Mouse (Mus musculus) erythroblast, embryonic 14.5 days (primary cell): ENCODE results near the gene Prr15l. TPM values are rescaled to one million over a fixed set of nuclear protein-coding genes. Genes with fewer than 3 reads are reported as not detected.

Experiments
- H3K27me3 ChIP-seq: 2 replicates; pipeline ENCODE4 v1.6.1; 2012; ENCODE audit warnings: inconsistent platforms; ENCODE audit not compliant: control insufficient read depth
- H3K36me3 ChIP-seq: 2 replicates; pipeline ENCODE4 v1.6.1; 2012; ENCODE audit warnings: mild to moderate bottlenecking, inconsistent platforms; ENCODE audit not compliant: control insufficient read depth
- H3K4me1 ChIP-seq: 2 replicates; pipeline ENCODE4 v1.6.1; 2012; ENCODE audit warnings: inconsistent platforms; ENCODE audit not compliant: control insufficient read depth
- H3K4me3 ChIP-seq: replicated peaks from 2 replicates; pipeline ENCODE3; 2012; ENCODE audit warnings: moderate library complexity, mild to moderate bottlenecking, inconsistent platforms
- H3K9me3 ChIP-seq: 2 replicates; pipeline ENCODE4 v1.6.1; 2012; ENCODE audit warnings: low read length, inconsistent platforms, mixed read lengths; ENCODE audit not compliant: control insufficient read depth
- GATA1 ChIP-seq: IDR thresholded peaks from 2 replicates; pipeline ENCODE4 v1.6.1; 2012; ENCODE audit warnings: low read length, inconsistent platforms, mixed read lengths
- TAL1 ChIP-seq: IDR thresholded peaks from 3 replicates; pipeline ENCODE4 v1.6.1; 2012; ENCODE audit warnings: low read length, inconsistent platforms, mixed read lengths
- polyA plus RNA-seq: library from polyadenylated mRNA; stranded (reverse); fragments of >175 nt; gene quantifications from 2 replicates; pipeline ENCODE4 v1.2.3, GENCODE M21; 2012

Prr15l gene
- polyA plus RNA-seq, 1 experiment, result 3.0 TPM

DNA sequence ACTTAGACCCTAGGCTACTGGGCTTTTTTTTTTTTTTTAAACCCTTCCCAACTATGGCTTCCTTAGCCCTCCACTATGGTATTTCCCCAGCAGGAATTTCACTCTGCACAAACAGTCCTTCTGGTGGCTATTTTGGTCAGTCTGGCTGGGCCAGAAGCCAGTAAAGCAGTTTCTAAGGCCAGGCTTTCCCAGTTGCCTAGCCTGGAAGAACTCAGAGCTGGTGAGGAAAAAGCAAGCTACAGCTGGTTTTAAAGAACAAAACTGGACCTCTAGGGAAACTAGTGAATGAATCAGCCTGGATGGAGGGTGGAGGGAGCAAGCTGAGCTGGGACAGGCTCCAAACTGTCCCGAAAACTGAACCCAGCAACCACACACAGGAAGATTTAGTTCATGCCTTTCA lies 41.8 kb downstream of the Prr15l start:
- Histone ChIP-seq H3K9me3 (no peaks in the 10 kb centered on the region), H3K27me3 (no peaks in the 10 kb centered on the region), H3K4me3 (no peak overlapping the region), H3K4me1 (peaks cover 86% of the 10 kb centered on the region), H3K36me3 (peaks cover 87% of the 10 kb centered on the region)
- TF ChIP-seq GATA1, result no peak
- TF ChIP-seq TAL1, result no peak

DNA sequence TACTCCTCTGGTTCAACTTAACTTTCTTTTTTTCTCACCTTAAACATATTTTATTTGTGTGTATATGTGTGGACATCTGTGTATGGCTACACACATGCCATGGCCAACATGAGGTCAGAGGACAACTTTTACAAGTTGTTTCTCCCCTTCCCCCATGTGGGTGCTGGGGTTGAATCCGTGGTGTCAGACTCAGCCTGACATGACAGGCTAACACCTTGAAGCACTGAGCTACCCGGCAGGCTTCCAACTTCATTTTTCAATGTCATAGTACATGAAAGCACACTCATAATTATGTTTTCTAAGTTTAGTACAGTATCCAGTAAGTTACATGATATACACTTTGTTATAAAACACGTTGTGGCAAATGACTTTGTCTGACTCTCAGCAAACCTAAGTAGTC lies 42.4 kb downstream of the Prr15l start:
- H3K4me1 ChIP-seq, result peaks cover 87% of the 10 kb centered on the region
- no peak for TF ChIP-seq TAL1
- TF ChIP-seq GATA1, result no peak
- H3K4me3 ChIP-seq, result no peak overlapping the region
- no peaks in the 10 kb centered on the region for H3K9me3 ChIP-seq
- peaks cover 84% of the 10 kb centered on the region for H3K36me3 ChIP-seq
- H3K27me3 ChIP-seq, result no peaks in the 10 kb centered on the region

DNA sequence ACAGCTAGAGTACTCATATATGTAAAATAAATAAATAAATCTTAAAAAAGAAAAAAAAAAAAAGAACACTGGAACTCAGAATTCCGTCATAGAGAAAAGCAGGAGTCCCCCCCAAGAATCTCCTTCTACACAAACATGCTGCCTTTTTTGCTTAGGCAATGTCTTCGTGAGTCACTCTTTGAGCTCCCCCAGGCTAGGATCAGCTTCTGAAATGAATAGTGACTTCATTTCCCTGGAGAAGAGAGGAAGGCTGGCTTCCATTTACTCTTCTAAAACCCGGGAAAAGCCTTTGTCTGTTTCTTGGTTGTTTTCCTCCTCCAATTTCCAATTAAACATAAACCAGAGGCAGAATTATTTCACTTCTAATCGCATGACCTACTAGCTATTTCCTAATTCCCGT lies 45.0 kb downstream of the Prr15l start:
- no peak overlapping the region for H3K4me3 ChIP-seq
- peaks cover 80% of the 10 kb centered on the region for H3K4me1 ChIP-seq
- no peaks in the 10 kb centered on the region for H3K9me3 ChIP-seq
- no peak for TF ChIP-seq GATA1
- TF ChIP-seq TAL1, result no peak
- peaks cover 73% of the 10 kb centered on the region for H3K36me3 ChIP-seq
- no peaks in the 10 kb centered on the region for H3K27me3 ChIP-seq

DNA sequence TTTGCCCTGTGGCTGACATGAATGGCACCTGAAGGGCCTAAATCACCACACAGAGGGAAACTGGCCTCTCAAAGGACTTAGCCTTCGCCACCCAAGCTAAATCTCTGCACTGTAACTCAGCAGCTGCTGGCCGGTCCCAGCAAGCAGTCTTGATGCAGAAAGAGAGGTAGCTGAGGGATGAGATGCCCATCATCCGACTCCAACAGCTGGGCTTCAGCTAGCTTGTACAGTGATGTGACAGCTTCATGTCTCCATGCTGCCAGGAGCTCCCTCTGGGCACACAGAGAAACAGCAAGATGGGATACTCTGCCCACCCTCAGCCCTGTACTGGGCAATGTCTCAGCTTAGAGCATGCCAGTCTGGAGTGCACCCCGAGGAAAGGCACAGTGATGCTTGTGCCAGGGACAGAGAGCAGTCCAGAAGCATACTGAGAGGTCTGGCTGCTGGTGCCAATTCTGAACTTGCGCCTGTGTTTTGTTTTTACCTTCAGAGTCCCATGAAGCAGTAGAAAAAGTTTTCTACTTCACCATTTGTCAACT lies 45.6 kb downstream of the Prr15l start:
- peaks cover 67% of the 10 kb centered on the region for H3K36me3 ChIP-seq

DNA sequence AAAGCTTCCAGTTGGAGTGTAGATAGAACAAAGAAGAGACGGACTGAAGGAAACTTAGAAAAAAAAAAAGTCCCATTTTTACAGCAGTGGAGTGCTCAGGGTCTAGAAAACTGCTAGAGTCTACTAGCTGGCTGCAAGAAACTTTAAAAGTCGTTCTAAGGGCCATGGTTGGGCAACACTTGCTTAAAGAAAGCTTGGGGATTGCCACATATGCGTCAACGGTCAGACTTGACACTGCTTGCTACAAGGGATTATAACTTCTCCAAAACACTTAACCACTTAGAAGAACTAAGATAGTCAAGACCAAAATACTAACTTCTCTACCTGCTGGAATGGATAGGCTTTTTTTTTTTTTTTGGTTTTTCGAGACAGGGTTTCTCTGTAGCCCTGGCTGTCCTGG lies 46.9 kb downstream of the Prr15l start:
- no peaks in the 10 kb centered on the region for H3K9me3 ChIP-seq
- no peak overlapping the region for H3K4me3 ChIP-seq
- H3K36me3 ChIP-seq, result peaks cover 57% of the 10 kb centered on the region
- H3K4me1 ChIP-seq, result peaks cover 80% of the 10 kb centered on the region
- H3K27me3 ChIP-seq, result no peaks in the 10 kb centered on the region
- TF ChIP-seq TAL1 (no peak), GATA1 (no peak)

More for the DNA sequence above, 45.6 kb downstream of the Prr15l start:
- Histone ChIP-seq H3K9me3 (no peaks in the 10 kb centered on the region), H3K4me3 (no peak overlapping the region), H3K27me3 (no peaks in the 10 kb centered on the region), H3K4me1 (peaks cover 80% of the 10 kb centered on the region)
- TF ChIP-seq GATA1 (no peak), TAL1 (no peak)

DNA sequence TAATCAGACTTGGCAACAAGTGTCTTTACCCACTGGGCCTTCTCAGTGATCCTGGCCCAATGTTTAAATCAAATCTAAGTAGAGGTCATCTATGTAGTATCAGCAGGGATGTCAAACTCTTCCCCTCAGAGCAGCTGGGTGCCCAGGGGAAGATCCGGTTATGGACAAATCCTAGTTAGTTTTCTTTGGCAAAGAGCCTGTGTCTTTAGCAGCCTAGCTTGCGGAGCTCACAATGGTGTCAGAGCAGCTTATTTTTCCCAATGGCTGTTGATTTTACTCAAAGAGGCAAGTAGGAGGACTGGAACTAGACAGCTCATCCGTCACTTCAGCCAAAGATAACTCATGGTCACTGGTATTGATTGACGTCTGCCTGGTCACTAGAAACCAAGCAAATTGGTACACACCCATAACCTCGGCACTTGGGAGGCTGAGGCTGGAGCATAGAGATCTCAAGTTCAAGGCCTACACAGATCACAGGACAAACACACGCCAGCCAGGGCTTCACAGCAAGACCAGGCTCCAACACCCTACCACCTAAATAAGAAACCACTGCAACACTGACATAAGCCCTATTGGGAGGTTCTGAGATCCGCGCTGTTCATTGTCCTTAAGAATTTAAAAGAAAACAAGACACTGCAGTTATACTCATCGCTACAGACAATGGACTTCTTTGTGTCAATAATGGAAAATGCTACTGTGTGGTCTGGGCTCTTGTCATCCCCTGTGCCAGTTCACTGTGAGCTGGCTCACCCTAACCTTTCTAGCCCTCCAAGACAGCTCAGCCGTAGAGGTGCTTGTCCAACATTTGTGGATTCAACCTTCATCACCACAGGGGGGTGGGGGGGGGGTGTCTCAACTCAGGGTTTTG lies 47.8 kb downstream of the Prr15l start:
- Histone ChIP-seq H3K9me3 (no peaks in the 10 kb centered on the region), H3K36me3 (peaks cover 48% of the 10 kb centered on the region), H3K4me3 (peak overlapping the region; percentile 88), H3K4me1 (peaks cover 77% of the 10 kb centered on the region), H3K27me3 (no peaks in the 10 kb centered on the region)
- no peak for TF ChIP-seq TAL1
- TF ChIP-seq GATA1, result no peak

DNA sequence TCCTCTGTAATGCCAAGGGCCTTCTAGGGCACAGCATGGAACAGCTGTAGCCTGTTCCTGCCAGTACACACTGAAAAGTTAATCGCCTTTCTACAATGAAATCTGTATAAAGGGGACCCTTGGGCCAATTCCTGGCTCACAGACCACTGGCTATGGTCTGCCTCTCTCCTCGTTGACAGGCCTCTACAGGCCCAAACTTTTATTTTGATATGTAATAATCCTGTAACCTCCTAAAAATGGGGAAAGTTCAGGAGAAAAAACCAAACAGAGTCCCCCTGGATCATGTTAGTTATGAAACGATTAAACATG lies 48.4 kb downstream of the Prr15l start:
- Histone ChIP-seq H3K9me3 (no peaks in the 10 kb centered on the region), H3K27me3 (0 out of 2 replicates have a peak, but pooled peaks cover 1% of the 10 kb centered on the region), H3K36me3 (peaks cover 43% of the 10 kb centered on the region), H3K4me1 (peaks cover 73% of the 10 kb centered on the region), H3K4me3 (peak overlapping the region; percentile 88)
- TF ChIP-seq TAL1 (no peak), GATA1 (no peak)

DNA sequence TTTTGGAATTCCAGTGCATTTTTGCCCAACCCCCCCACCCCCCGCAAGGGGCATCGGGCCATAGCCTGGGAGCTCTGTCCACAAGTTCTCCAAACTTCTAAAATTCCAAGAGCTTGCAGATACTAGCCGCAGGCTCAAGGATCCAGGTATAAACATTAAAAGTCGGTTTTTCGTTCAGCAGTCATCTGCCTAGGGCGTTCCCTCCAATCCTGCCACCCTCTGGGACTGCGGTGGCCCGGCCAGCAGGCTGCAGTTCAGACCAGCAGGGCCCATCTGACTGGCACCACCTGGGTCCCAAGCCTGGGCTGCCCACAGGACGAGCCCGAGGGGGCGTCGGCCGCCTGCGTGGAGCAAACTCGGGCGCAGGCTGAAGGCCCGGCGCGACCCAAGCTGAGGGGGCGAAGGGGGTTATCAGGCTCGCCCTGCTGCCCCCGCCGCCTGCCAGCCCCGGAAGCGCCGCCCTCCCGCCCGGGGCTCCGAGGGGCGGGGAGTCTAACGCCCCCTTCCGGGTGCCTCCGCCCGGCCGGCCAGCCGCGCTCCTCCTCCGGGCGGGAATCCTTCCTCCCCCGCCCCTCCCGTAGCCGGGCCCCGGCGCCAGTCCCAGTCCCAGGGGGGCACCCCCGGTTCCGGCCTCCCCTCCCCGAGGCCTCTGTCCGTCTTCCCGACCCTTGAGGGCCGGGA lies 49.1 kb downstream of the Prr15l start:
- Histone ChIP-seq H3K27me3 (peaks cover 2% of the 10 kb centered on the region; the same call in 1 of the 2 replicates), H3K4me1 (peaks cover 71% of the 10 kb centered on the region), H3K36me3 (peaks cover 36% of the 10 kb centered on the region)

DNA sequence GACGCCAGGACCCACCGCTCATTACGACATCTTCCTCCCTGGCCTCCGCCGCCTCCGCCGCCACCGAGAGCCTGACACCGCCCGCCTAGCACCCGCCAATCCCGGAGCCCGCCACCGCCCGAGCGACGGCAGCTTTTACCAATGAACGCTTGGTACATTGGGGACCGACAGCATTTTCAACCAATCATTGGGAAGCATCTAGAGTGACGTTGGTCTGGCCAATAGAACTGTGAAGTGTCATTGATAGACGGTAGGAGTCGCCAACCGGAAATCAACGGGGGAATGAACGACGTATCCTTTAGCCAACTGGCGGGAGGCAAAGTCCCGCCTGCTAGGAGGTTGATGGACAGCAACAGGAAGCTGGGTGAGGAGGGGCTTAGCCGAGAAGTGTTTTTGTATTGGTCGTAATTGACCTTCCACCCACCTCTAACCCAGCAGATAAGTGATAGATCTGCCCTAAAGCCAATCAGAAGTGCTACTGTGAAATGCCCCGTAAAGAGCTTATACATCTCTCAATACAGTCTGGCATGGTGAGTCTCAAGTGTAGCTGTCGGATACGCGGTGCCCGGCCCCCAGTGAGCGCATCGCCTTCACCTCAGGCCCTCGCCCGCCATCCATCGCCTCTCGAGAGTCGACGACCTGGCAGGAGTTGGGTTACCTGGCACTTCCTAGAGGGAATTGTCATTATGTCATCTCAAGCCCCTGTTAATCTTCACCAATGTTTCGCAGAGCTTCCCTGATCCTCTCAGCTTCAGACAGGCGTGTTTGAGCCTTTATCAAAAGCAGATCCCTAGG lies 49.9 kb downstream of the Prr15l start:
- Histone ChIP-seq H3K36me3 (peaks cover 31% of the 10 kb centered on the region), H3K4me1 (peaks cover 69% of the 10 kb centered on the region), H3K9me3 (no peaks in the 10 kb centered on the region), H3K4me3 (peak overlapping the region; percentile 88), H3K27me3 (peaks cover 4% of the 10 kb centered on the region; the same call in 1 of the 2 replicates)
- no peak for TF ChIP-seq TAL1
- TF ChIP-seq GATA1, result peak; percentile 34; the same call in 1 of the 2 replicates

More for the DNA sequence above, 49.1 kb downstream of the Prr15l start:
- Histone ChIP-seq H3K4me3 (peak overlapping the region; percentile 88), H3K9me3 (no peaks in the 10 kb centered on the region)
- no peak for TF ChIP-seq GATA1
- no peak for TF ChIP-seq TAL1
